Mouse (Mus musculus) C2C12 (cell line): ENCODE results near the gene Smndc1. TPM values are rescaled to one million over a fixed set of nuclear protein-coding genes. Genes with fewer than 3 reads are reported as not detected.

Source experiments
- H3K27me3 ChIP-seq: one replicate; pipeline ENCODE4 v1.6.1; 2011; ENCODE audit not compliant: control insufficient read depth, insufficient read depth, insufficient read length
- H3K36me3 ChIP-seq: one replicate; pipeline ENCODE4 v1.6.1; 2011; ENCODE audit not compliant: control insufficient read depth, insufficient read depth
- H3K4me3 ChIP-seq: one replicate; pipeline ENCODE4 v1.5.1; 2011; ENCODE audit warnings: mild to moderate bottlenecking, control low read depth; ENCODE audit not compliant: poor library complexity, insufficient read depth, severe bottlenecking
- H3K79me2 ChIP-seq: one replicate; pipeline ENCODE4 v1.6.1; 2011; ENCODE audit not compliant: control insufficient read depth, insufficient read depth
- H3K79me3 ChIP-seq: one replicate; pipeline ENCODE4 v1.6.1; 2011; ENCODE audit warnings: low read depth, control low read depth
- H3ac ChIP-seq: one replicate; pipeline ENCODE3; 2011; ENCODE audit warnings: low read depth; ENCODE audit not compliant: control insufficient read depth, insufficient read length
- CEBPB ChIP-seq: IDR thresholded peaks from one replicate; pipeline ENCODE4 v1.6.1; 2011; ENCODE audit warnings: low read depth, mild to moderate bottlenecking, control low read depth, moderate library complexity
- CTCF ChIP-seq: IDR thresholded peaks from one replicate; pipeline ENCODE4 v1.5.1; 2011; ENCODE audit not compliant: control insufficient read depth, insufficient read depth, insufficient read length
- FOSL1 ChIP-seq: IDR thresholded peaks from one replicate; pipeline ENCODE4 v1.8.0; 2011; ENCODE audit warnings: mild to moderate bottlenecking, low read length; ENCODE audit not compliant: poor library complexity, insufficient read depth, severe bottlenecking
- MAX ChIP-seq: IDR thresholded peaks from one replicate; pipeline ENCODE4 v1.6.1; 2011; ENCODE audit warnings: mild to moderate bottlenecking, control low read depth
- MYOD1 ChIP-seq: IDR thresholded peaks from one replicate; pipeline ENCODE4 v1.6.1; 2011; ENCODE audit warnings: low read depth; ENCODE audit not compliant: control insufficient read depth, insufficient read length
- MYOG ChIP-seq: IDR thresholded peaks from one replicate; pipeline ENCODE4 v1.6.1; 2011; ENCODE audit not compliant: control insufficient read depth, insufficient read length; ENCODE audit errors: extremely low read depth
- USF1 ChIP-seq: IDR thresholded peaks from one replicate; pipeline ENCODE4 v1.6.1; 2011; ENCODE audit warnings: low read depth, mild to moderate bottlenecking, control low read depth, moderate library complexity
- polyA plus RNA-seq: library from polyadenylated mRNA; unstranded; fragments of >200 nt; fragmentation: generic; extraction: Trizol; gene quantifications from one replicate; pipeline ENCODE4 v1.2.1, GENCODE M21; 2012; ENCODE audit warnings: missing spikeins

Smndc1 gene
- polyA plus RNA-seq, 1 experiment: 31.9 TPM

GRCm38 (mm10) chr19:53431003-53431402, 40.6 kb upstream of the Smndc1 start:
- no peaks in the 10 kb centered on the region for H3K79me2 ChIP-seq
- H3K27me3 ChIP-seq: no peaks in the 10 kb centered on the region
- no peaks in the 10 kb centered on the region for H3K79me3 ChIP-seq
- H3K4me3 ChIP-seq: no peak overlapping the region
- TF ChIP-seq CEBPB: no peak
- no peak for TF ChIP-seq USF1
- no peak for TF ChIP-seq CTCF
- TF ChIP-seq MYOG: no peak
- no peak overlapping the region for H3ac ChIP-seq
- no peaks in the 10 kb centered on the region for H3K36me3 ChIP-seq

GRCm38 (mm10) chr19:53430356-53430755, 40.0 kb upstream of the Smndc1 start:
- Histone ChIP-seq H3K79me2 (no peaks in the 10 kb centered on the region), H3ac (no peak overlapping the region), H3K36me3 (no peaks in the 10 kb centered on the region), H3K79me3 (no peaks in the 10 kb centered on the region), H3K27me3 (no peaks in the 10 kb centered on the region), H3K4me3 (no peak overlapping the region)
- no peak for TF ChIP-seq MAX
- TF ChIP-seq MYOG: no peak
- no peak for TF ChIP-seq USF1
- no peak for TF ChIP-seq CEBPB
- no peak for TF ChIP-seq FOSL1
- no peak for TF ChIP-seq MYOD1
- no peak for TF ChIP-seq CTCF

GRCm38 (mm10) chr19:53427817-53428216, 37.4 kb upstream of the Smndc1 start:
- no peaks in the 10 kb centered on the region for H3K79me2 ChIP-seq
- no peak overlapping the region for H3K4me3 ChIP-seq
- H3ac ChIP-seq: no peak overlapping the region
- TF ChIP-seq MAX (no peak), USF1 (no peak), FOSL1 (no peak), CTCF (no peak), MYOD1 (no peak), CEBPB (no peak), MYOG (no peak)
- H3K36me3 ChIP-seq: no peaks in the 10 kb centered on the region
- H3K27me3 ChIP-seq: no peaks in the 10 kb centered on the region
- H3K79me3 ChIP-seq: no peaks in the 10 kb centered on the region

GRCm38 (mm10) chr19:53427346-53427745, 37.0 kb upstream of the Smndc1 start:
- Histone ChIP-seq H3ac (no peak overlapping the region), H3K27me3 (no peaks in the 10 kb centered on the region), H3K79me3 (no peaks in the 10 kb centered on the region), H3K4me3 (no peak overlapping the region), H3K36me3 (no peaks in the 10 kb centered on the region), H3K79me2 (no peaks in the 10 kb centered on the region)
- TF ChIP-seq USF1: no peak
- no peak for TF ChIP-seq MAX
- TF ChIP-seq MYOD1: no peak
- no peak for TF ChIP-seq CTCF
- no peak for TF ChIP-seq MYOG
- no peak for TF ChIP-seq FOSL1
- no peak for TF ChIP-seq CEBPB

GRCm38 (mm10) chr19:53425824-53426223, 35.4 kb upstream of the Smndc1 start:
- Histone ChIP-seq H3K79me2 (no peaks in the 10 kb centered on the region), H3K36me3 (no peaks in the 10 kb centered on the region), H3ac (no peak overlapping the region), H3K79me3 (no peaks in the 10 kb centered on the region), H3K27me3 (no peaks in the 10 kb centered on the region), H3K4me3 (no peak overlapping the region)
- no peak for TF ChIP-seq FOSL1
- TF ChIP-seq MYOD1: no peak
- TF ChIP-seq CEBPB: no peak
- TF ChIP-seq MAX: no peak
- TF ChIP-seq MYOG: no peak
- TF ChIP-seq USF1: no peak
- TF ChIP-seq CTCF: no peak

- TF ChIP-seq MAX: no peak
- no peak for TF ChIP-seq CEBPB
- no peak for TF ChIP-seq MYOD1
- no peak for TF ChIP-seq CTCF
- no peak for TF ChIP-seq USF1
- TF ChIP-seq FOSL1: no peak
- no peak for TF ChIP-seq MYOG
These were observed 34.3 kb upstream of the Smndc1 start for GRCm38 (mm10) chr19:53424629-53425028.

More at GRCm38 (mm10) chr19:53424629-53425028, 34.3 kb upstream of the Smndc1 start:
- Histone ChIP-seq H3K27me3 (no peaks in the 10 kb centered on the region), H3K4me3 (no peak overlapping the region), H3K79me2 (no peaks in the 10 kb centered on the region), H3K79me3 (no peaks in the 10 kb centered on the region), H3ac (no peak overlapping the region), H3K36me3 (no peaks in the 10 kb centered on the region)
